Mouse (Mus musculus) heart, adult 8-10 months (tissue): ENCODE results near the gene Ift43. TPM values are rescaled to one million over a fixed set of nuclear protein-coding genes. Genes with fewer than 3 reads are reported as not detected.

ENCODE experiments used
- DNase-seq: peaks from one replicate; pipeline ENCODE4 v3.0.0; 2022; ENCODE audit warnings: low spot score
- total RNA-seq, 4 experiments: library from RNA; stranded (reverse); gene quantifications; 2 replicates each; pipeline ENCODE4 v1.2.4; 2022

The Ift43 gene
- total RNA-seq, 4 experiments from 2014 or later: 24.9 to 32.3 (median 27.7) TPM

- no peak for DNase-seq
Measured at GRCm38 (mm10) chr12:86174369-86174768, 92.0 kb downstream of the Ift43 start.

GRCm38 (mm10) chr12:86175476-86175942 lies 93.2 kb downstream of the Ift43 start:
- no peak for DNase-seq

GRCm38 (mm10) chr12:86176675-86177339 lies 94.5 kb downstream of the Ift43 start:
- DNase-seq: no peak

GRCm38 (mm10) chr12:86179266-86179665 lies 96.9 kb downstream of the Ift43 start:
- DNase-seq: no peak

- no peak for DNase-seq
Measured at GRCm38 (mm10) chr12:86181320-86181751, 99.0 kb downstream of the Ift43 start.

GRCm38 (mm10) chr12:86181879-86182278 lies 99.5 kb downstream of the Ift43 start:
- no peak for DNase-seq

- no peak for DNase-seq
Measured at GRCm38 (mm10) chr12:86182414-86182813, 100.1 kb downstream of the Ift43 start.

- DNase-seq: no peak
Measured at GRCm38 (mm10) chr12:86188161-86188560, 105.8 kb downstream of the Ift43 start.

GRCm38 (mm10) chr12:86189601-86190323 lies 107.4 kb downstream of the Ift43 start:
- DNase-seq: no peak

- no peak for DNase-seq
Measured at GRCm38 (mm10) chr12:86192036-86192449, 109.7 kb downstream of the Ift43 start.

GRCm38 (mm10) chr12:86196944-86197343 lies 114.6 kb downstream of the Ift43 start:
- DNase-seq: no peak

GRCm38 (mm10) chr12:86203443-86204057 lies 121.2 kb downstream of the Ift43 start:
- DNase-seq: no peak

- DNase-seq: no peak
Measured at GRCm38 (mm10) chr12:86211099-86211520, 128.8 kb downstream of the Ift43 start.

Other genes with a start within 250 kb of the Ift43 start
- 10 to 100 TPM; 13.5 to 15.5 (median 14.3) TPM for gene Tgfb3, start 3.5 kb upstream of the Ift43 start, total RNA-seq
- 10 to 100 TPM; 11.7 to 13.0 (median 12.3) TPM for gene Gpatch2l, start 159.3 kb downstream of the Ift43 start, total RNA-seq